Mouse (Mus musculus) CD4-positive, CD25-positive, alpha-beta regulatory T cell, adult 2 months (primary cell): ENCODE measurements at regions not wholly inside any gene's neighbourhood (a gene's known extent, or its start where the extent isn't known, plus 50 kb on each side); places are given as distances from the start of the nearest gene placed in this dataset.

Experiments used
- DNase-seq: peaks from one replicate; pipeline ENCODE4 v3.0.0-alpha.2; 2012; ENCODE audit warnings: low read depth, low spot score

DNA sequence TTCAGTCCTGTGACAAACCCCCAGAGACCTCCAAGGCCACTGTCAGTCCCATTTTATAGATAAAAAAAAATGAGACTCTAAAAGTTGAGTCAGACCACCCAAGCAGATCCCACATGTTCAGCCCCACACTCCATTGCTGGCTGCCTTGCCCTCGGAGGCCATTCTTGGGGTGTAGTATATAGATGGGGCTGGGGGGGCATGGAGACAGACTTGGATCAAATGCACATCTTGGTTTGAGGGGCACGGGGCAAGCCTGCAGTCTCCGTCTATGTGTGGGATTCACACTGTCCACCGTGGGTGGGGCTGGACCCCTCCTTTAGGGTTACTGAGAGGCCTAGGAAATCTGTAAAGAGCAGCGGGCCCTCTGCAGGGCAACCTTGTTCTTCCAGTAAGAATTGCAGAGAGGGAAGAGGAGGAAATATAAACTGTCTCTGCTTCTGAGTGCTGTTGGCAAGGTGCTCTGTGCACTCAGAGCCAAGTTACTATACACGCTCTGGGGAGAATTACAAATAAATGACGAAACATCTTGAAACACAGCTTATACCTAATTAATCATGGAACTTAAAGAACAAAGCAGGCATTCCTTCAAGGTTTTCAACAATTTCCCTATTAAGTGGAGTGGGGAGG is 184.4 kb upstream of the Habp2 start:
- DNase-seq: no peak

DNA sequence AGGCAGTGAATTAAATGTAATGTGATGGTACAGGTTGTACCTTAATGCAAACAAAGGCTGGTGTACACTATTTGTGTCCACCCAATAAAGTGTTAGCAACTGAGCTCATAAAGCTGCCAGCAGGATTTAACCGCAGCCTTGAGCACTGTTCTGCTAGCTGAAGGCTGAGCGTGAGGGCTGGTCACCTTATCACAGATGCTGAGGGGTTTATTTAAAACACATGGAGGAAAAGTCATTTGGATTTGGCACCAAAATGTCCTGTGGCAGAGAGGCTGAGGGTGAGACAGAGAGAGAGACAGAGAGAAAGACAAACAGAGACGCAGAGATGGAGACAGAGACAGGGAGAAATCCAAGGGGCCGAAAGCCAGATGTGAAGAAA is 181.9 kb upstream of the Habp2 start:
- DNase-seq: no peak

DNA sequence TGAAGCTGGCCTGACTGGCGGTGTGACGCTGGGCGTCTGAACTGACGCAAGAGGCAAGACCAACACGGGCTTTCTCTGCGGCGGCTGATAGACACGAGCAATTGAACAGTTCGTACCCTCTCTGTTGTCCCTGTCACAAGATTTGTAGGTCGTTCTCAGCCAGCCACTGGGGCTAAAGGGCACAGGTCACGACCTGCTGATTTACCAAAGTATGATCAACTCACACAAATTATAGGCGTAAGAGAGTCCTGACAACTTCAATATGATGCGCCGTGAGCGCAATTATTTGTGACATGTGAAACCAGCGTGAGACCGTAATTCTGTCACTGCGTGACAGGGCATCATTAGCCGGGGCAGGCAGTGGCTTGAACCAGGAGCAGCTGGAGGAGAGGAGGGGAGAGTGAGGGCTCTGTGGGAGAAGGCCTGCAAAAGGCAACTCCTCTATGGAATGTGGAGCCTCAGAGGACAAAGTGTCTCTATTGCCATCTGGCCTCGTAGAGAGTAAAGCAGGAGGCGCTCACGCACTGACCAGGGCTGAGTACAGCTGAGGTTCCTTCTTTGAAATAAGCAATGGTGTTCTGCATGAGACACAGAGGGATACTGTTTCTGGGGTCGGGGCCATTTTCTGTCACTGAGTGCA is 181.4 kb upstream of the Habp2 start:
- DNase-seq: no peak

DNA sequence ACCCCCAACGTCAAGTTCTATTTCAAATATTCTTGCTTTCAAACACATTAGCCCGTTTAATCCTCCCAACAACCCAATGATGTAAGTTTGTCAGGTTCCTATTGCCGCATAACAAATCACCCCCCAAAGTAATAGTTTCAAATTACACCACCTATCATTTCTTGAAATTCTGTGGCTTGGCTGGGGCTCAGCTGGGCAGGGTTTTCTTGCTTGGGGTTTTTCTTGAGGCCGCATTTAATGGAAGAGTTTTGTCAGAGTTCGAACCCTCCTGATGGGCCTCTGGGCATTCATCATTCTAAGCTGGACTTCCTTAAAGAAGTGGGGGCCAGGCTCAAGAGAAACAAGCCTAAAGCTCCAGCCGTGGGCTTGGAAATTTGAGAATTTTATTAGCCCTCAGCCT is 178.1 kb upstream of the Habp2 start:
- DNase-seq: no peak

DNA sequence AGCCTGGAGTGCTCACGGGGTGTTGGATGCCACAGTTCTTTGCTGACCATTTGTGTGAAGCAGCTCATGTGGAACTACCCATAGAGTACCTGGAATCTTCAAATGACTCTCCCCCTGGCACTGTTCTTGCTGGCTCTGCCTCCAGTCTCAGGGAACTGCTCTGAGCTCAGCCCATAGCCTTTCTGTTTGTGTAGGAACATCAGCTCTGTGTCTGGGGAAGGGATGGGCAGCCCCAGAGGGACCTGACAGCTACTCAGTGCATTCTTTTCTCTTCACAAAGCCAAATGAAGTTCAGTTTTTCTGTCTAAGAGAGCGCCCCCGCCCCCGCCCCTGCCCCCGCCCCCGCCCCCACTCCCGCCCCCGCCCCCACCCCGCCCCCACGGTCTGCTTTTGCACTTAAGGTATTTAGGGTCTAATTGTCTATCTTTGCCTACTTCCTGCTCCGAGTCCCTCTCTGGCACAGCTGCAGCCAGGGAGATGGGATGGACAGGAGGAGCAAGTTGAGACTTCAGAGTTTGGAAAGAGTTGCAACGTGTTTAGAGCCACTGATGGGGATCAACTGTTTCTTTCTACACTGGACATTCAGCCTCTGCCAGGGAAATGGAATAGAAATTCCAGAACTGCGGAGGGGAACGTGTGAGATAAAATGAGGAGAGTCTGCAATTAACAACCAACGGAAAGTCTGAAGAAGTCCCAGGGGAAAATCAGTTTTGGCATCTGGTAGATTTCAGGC is 171.2 kb upstream of the Habp2 start:
- DNase-seq: no peak

DNA sequence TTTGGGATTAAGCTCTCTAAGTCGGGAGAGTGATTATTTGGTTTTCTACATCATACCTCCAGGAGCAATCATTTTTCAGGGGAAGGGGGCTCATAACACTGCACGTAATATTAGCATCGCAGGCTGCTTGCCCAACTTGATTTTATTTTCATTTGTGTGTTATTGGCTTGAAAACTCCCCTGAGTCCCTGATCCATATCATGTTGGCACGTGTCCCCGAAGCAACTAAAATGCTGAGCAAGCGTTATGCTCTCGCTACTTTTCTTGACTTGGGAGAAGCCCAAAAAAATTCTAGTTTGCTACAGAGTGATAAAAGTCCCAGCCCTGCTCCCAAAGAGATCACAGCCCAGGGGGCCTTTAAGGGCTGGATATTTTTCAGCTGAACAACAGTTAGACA is 170.7 kb upstream of the Habp2 start:
- no peak for DNase-seq

DNA sequence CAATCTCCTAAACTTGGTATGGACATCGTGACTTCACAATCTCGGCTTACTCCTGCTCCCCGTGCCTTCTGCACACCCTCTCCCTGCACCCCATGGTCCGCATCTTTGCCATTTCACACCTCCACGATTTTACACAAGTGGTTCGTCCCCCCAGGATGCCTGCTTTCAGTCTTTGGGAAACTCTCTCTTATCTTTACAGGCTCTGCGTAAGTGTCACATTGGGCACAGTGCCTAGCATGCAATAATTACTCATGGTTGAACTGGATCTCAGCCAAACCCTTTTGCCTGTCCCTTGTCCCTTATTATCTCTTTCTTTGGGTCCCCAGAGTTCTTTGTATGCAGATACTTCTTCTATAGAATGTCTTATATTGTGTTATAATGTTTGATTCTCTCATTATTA is 166.2 kb upstream of the Habp2 start:
- no peak for DNase-seq

DNA sequence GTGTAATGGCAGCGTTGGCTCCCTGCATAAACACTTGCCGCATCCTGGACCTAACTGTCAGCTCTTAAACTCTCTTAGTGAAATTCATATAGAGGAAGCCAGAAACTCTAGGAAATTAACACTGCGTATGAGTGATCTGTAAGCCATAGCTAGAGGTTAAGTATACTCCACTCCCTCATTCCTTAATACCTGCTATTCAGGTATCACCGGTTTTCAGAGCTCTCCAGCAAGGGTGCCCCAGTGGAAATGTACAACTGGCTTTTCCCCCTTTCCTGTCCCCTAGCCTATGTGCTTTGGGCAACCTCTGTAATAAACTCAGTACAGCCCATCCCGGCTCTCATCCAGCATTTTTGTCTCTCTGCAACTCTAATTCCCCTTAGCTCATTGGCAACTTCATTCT is 164.8 kb upstream of the Habp2 start:
- no peak for DNase-seq

DNA sequence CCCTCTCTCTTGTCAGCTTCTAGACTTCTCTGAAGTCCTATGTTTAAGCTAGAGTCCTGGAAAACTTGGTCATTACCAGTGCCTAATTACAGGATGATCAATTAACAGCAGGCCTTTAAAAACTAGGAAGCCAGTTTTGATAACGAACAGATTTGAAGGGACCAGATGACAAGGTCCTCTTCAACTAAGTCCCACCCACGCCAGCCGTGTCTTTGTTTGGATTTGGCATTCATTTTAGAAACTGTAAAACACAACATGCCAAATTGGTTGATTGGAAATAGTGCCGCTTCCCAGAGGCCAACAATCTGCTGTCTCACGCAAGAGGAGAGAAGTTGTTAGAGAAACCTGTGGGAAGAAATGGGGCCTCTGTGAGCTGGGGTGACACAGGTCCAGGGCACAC is 155.4 kb upstream of the Habp2 start:
- DNase-seq: no peak

DNA sequence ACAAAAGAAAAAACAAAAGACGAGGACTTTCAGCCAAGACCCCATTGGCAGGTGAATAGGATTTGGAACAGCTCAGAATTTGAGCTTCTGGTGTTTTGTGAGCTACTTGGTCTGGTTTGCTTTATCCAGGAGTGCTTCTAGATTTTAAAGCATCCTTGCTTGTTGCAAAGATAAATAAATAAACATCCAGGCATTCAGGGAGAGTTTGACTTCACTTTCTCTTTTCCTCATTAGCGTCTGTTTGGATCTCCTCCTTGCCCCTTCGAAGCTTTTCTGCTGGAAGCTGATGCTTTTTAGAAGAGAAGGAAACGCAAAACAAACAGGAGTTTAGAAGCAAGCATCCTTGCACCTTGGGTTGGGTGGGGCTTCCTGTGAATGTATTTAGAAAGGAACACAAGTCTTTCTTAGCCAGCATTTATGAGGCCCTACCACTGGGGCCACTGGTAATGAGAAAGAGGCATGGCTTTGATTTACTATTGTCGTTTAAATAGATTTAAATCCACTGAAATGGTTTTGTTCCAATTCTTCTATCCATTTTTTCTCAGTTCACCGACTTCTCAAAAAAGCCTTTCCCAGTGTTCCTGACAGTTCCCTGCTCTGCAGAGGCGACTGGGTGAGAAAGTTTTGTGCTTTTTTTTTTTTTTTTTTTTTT is 153.9 kb upstream of the Habp2 start:
- no peak for DNase-seq

DNA sequence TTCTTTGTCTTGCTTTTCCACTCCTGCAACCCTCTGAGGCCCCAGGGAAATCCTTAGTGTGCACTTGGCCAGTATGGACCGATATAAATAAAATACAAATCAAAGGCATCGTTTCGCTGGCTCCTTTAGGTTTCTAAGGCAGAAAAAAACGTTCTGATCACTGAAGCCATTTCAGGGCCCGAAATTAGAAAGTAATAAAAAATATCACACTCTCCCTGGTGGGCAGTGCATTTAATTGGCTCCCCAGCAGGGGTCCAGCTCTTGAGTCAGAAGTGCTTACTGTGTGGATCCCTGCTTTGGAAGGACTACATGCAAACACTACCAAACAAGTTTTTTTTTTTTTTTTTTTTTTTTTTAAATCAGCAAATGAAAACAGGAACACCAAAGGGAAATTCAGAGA is 153.4 kb upstream of the Habp2 start:
- DNase-seq: no peak

DNA sequence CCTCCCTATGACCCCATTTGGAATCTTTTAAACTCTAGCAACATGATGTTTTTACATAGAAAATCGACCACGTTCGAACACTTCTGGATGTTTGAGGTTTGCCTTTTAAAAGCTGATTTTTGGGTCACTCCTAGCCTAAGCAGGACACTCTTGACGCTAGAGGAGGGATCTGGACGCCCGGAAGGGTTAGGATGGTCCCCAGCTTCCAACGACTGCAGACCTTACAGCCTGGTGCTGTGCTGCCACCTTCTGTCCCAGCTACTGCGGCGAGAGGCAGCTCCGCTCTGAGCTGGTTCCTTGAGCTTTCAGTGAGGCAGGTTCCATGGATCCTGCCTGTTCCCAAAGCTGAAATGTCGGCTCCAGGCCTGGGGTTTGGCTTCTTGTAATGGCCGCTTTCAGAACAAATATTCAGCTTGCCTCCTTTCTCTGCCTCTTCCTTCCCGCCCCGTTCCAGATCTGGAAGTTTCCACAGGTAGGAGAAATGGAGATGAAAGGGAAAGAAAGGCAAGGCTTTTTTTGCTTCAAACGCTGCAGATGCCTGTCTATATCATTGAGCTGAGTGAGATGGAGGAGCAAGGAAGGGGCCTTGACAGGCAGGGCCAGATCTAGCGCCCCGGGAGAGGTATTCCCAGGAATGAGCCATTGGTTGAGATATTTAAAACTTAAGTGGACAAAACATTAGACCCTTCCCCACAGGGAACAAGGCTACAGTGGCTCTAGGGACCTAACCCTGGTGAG is 152.7 kb upstream of the Habp2 start:
- peak; percentile 5 for DNase-seq

DNA sequence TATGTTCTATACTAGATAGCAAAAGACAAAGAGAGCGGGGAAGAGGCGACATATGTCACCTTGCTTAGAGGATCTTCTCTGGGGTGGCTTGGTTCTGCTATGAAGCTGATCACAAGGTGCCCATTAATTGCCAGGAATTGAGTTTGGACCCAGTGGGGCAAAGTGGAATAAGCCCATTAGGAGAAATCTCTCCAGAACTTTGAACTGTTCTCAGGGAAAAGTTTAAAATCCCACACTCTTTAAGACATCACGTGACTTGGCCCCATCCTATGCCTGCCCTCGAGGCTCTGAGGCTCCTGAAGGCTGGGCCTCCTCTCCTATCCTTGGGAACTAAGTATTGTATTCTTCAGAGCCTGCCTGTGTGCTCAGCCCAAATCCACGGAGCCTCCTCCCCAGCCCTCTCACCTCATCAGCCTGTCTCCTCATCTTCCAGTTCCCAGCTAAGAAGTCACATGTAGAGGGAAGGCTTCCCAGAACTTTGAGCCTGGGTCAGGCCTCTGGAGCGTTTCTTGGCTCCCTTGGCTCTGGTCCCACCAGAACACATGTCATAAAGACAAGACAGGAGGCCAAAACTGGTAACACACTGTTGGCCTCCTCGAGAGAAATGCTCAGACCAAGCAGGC is 151.5 kb upstream of the Habp2 start:
- no peak for DNase-seq

DNA sequence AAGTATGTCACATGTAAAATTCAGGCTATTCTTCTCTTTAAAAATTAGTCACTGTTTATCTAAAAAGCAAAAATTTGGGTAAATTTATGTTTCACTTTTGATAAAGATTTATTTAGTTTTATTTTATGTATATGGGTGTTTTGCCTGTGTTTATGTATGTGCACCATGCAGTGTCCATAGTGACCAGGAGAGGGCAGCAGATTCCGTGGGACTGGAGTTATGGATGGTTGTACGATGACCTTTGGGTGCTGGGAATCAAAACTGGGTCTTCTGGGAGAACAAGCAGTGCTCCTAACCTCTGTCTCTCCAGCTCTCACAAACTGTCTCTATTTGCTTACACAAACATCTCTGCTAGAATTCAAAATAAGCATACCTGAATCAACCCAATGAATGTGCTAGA is 146.4 kb upstream of the Habp2 start:
- DNase-seq: no peak

DNA sequence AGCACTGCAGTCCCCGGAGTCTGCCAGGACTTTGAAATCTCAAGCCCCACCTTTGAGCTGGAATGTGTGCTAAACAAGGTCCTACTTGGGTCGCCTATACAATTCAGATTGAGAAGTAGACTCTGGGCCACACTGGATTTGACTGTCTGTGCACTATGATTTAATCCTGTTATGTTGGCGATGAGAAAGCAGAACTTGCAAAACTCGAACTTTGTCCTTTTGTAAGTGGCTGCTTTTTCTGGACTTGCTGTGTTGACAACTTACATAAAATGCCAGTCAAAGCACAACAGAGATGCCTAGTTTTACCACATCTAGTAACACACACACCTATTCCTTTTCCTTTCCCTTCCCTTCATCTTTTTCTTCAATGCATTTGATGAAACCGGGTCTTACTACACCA is 142.7 kb upstream of the Habp2 start:
- DNase-seq: no peak

DNA sequence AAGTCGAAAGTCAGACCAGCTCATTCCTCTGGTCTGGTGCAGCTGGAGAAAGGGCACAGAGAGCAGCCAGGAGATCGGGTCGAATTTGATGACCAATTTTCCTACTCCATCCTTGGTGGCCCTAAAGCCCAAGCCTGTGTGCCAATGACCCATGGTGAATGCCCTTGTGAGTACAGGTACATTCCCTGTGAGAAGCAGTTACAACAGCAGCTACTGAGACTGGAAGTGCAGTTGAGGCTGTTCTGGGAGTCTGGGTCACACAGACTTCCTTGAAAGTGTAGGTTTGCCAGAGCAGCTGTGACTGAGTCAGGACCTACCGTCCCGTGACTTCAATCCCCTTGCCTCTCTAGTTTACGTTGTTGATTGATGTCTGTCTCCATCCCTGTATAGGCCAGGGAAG is 129.8 kb upstream of the Habp2 start:
- DNase-seq: no peak

DNA sequence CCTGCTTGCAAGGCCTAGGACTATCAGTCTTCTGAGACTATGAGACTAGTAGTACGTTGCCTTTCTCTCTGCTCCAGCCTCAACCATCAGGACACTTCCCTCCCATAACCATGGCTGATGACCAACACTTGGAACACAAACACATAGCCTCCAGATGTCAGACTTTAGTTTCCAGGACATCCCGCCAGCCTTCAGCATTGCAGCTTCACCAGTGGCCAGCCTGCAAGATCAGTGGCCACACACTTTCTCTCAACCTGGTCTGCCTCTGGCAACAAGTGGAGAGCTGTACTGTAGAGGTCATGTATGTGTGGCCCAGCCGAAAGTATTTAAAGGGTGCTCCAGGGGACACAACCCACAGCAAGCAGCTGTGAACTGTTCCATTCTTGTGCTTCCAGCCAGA is 124.8 kb upstream of the Habp2 start:
- no peak for DNase-seq

DNA sequence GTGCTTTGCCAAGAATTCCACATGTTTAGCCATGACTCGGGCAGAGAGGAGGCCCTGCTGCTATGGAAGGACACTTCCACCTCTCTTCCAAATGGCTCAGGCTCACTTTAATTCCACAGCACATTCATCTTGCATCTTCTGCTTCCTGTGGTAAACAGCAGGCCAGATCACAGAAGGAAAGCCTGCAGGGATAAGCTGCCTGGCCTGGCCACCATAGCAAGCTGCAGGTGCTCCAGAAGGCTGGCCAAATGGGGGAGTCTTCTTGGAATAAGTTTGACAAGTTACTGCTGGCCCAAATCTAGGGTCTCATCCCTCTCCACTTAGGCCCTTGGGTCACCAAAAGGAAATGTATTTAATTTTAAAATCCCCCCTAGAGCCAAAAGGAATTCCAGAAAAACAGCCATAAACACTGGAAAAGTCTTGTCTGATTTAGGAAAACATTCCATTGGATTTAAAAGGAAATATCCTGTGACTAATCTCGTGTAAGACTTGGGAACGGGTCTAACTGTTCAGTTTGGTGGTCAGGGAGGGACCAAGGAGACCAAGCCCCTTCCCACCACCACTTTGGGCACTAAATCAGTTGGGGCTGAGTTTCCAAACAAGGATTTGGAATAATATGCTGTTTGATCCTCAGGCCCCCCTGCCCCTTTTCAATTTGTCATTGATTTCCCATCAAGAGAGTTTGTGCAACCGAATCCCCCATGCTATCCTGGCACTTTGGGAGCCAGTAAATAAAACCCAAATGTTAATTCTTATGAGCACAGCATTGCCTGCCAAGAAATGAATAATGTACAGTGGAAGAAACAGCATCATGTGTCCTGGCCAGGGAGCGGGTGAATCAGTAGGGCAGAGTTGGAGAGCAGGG is 117.6 kb upstream of the Habp2 start:
- no peak for DNase-seq

DNA sequence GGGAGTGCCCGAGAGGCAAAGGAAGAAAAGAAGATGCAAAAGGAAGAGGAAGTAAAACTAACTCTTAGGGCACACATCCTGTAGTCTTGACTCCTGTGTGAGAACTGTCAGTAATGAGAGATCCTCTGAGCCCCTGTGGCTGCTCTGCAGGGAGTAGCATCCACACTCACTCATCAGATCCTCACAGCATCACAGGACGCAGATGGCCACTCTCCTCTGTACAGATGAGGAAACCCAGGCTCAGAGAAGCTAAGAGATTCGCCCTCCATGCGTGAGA is 117.0 kb upstream of the Habp2 start:
- no peak for DNase-seq

DNA sequence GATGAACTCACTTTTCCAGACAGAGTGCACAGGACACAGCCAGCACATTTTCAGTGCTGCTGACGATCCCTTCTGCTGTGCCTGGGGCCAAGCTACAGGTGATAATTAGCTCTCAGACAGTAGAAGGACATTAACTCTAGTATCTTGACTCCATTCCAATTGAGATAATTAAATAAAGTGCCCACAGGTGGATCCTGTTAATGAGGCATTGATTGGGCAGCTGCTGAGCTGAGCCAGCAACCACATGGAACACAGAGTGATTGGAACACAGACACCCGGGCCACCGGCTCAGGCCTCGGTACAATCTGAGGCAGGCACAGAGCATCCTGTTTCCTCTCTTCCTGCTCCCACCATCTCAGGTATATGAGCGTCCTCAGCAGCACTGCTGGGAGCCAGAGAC is 114.5 kb upstream of the Habp2 start:
- no peak for DNase-seq

DNA sequence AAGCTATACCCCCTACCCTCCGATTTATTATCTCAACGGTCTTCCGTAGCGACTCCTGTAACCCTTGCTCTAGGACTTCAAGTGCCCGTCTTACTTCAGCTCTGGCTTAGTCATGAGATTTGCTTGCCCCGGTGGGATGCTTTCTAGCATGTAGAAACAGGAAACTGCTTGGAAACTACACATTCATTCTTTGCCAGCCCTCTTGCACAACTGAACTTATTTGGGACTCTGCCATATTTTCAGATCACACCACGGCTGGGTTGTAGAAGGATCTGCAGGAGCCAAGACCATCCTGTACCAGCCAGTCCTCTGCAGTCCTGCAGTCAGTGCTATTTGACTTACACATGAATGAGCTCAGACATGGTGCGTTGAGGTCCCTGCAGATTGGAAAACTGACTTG is 110.9 kb upstream of the Habp2 start:
- no peak for DNase-seq
